ENCODE assay signal across 25 mouse cellular contexts in the genomic region with DNA sequence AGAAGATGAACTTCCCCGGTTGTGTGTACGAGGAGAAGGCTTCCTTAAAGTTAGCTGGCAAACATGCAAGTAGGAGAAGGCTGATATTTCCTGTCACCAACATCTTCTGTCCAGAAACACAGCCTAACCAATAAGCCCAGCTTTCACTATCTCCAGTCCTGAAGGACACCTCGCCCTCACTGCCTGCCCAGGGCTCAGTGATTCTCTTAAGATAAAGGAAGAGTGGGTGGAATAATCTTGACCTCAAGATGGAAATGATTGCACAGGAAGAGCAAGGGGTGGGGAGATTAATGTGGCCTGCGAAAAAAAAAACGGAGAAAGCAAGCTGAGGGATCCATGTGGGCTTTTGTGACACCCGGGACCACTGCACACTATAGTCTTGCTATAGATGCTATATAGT. TPM values are rescaled to one million over a fixed set of nuclear protein-coding genes. Genes with fewer than 3 reads are reported as not detected.
DNase-seq lines count a peak whose midpoint lies in the region; ATAC-seq and TF ChIP-seq lines count a peak whose summit lies in the region.
"Had no signal": no experiment of that assay in that cellular context is flagged by ENCODE, and none has a peak within 500 bp of the region (broad histone marks: within the 10 kb centered on the region; RNA-seq: fewer than 3 reads in every experiment).

No protein-coding gene starts in this region.

- H3K4me2 ChIP-seq in lung, postnatal 0 days (replicated peaks; ENCODE audit: low read depth, low read length), result no peak overlapping the region
- H3K4me2 ChIP-seq in liver, embryonic 13.5 days, result peak overlapping the region; percentile 8; the same call in 1 of the 2 replicates
- no peak overlapping the region for H3K4me2 ChIP-seq in hindbrain, embryonic 14.5 days (replicated peaks)
- no peak overlapping the region for H3K4me2 ChIP-seq in midbrain, embryonic 13.5 days (replicated peaks)
- H3K4me2 ChIP-seq: embryonic facial prominence, embryonic 12.5 days; heart, embryonic 15.5 days; kidney, embryonic 15.5 days; limb, embryonic 13.5 days; midbrain, embryonic 15.5 days had no signal

- H3K4me3 ChIP-seq in lung, postnatal 0 days (ENCODE audit: low read depth, low read length), result no peak overlapping the region
- H3K4me3 ChIP-seq in G1E (ENCODE audit: low read depth, low read length), result peak overlapping the region; percentile 5; the same call in 1 of the 2 replicates
- no peak overlapping the region for H3K4me3 ChIP-seq in liver, embryonic 13.5 days (replicated peaks)
- H3K4me3 ChIP-seq in hindbrain, embryonic 14.5 days (replicated peaks; ENCODE audit: low read length), result no peak overlapping the region
- H3K4me3 ChIP-seq in midbrain, embryonic 13.5 days (replicated peaks), result no peak overlapping the region
- H3K4me3 ChIP-seq: embryonic facial prominence, embryonic 12.5 days; heart, embryonic 10.5 days; heart, embryonic 15.5 days; kidney, embryonic 15.5 days; layer of hippocampus, adult 2 months; left cerebral cortex, adult 2 months; limb, embryonic 13.5 days; midbrain, embryonic 15.5 days had no signal

- no peak for TF ChIP-seq EP300 in lung, postnatal 0 days (IDR thresholded peaks at IDR 0.05)

- H3K4me1 ChIP-seq in lung, postnatal 0 days (ENCODE audit: insufficient read depth, low read depth, low read length), result no peaks in the 10 kb centered on the region; the same call in 1 of the 2 replicates
- peaks cover 80% of the 10 kb centered on the region for H3K4me1 ChIP-seq in G1E (ENCODE audit: insufficient read depth, low read depth, low read length)
- peaks cover 68% of the 10 kb centered on the region for H3K4me1 ChIP-seq in liver, embryonic 13.5 days (replicated peaks)
- H3K4me1 ChIP-seq in hindbrain, embryonic 14.5 days (replicated peaks; ENCODE audit: control insufficient read depth, insufficient read depth, low read length), result no peaks in the 10 kb centered on the region
- H3K4me1 ChIP-seq in midbrain, embryonic 13.5 days (replicated peaks), result no peaks in the 10 kb centered on the region
- H3K4me1 ChIP-seq: embryonic facial prominence, embryonic 12.5 days; midbrain, embryonic 15.5 days had no signal

- H3K27ac ChIP-seq in lung, postnatal 0 days (ENCODE audit: low read length), result peak overlapping the region; percentile 14; the same call in 1 of the 2 replicates
- peak overlapping the region; percentile 87 for H3K27ac ChIP-seq in liver, embryonic 13.5 days
- H3K27ac ChIP-seq in hindbrain, embryonic 14.5 days, result no peak overlapping the region
- no peak overlapping the region for H3K27ac ChIP-seq in midbrain, embryonic 13.5 days
- H3K27ac ChIP-seq: embryonic facial prominence, embryonic 12.5 days; heart, embryonic 10.5 days; heart, embryonic 15.5 days; kidney, embryonic 15.5 days; layer of hippocampus, adult 2 months; left cerebral cortex, adult 2 months; limb, embryonic 13.5 days; midbrain, embryonic 15.5 days had no signal

- H3K36me3 ChIP-seq in lung, postnatal 0 days (ENCODE audit: insufficient read depth, low read length), result no peaks in the 10 kb centered on the region
- H3K36me3 ChIP-seq in G1E (replicated peaks), result peaks cover 80% of the 10 kb centered on the region
- H3K36me3 ChIP-seq in liver, embryonic 13.5 days, result peaks cover 9% of the 10 kb centered on the region
- H3K36me3 ChIP-seq in hindbrain, embryonic 14.5 days (replicated peaks; ENCODE audit: control insufficient read depth, insufficient read depth), result no peaks in the 10 kb centered on the region
- no peaks in the 10 kb centered on the region for H3K36me3 ChIP-seq in midbrain, embryonic 13.5 days
- H3K36me3 ChIP-seq: embryonic facial prominence, embryonic 12.5 days; heart, embryonic 10.5 days; heart, embryonic 15.5 days; kidney, embryonic 15.5 days; limb, embryonic 13.5 days; midbrain, embryonic 15.5 days had no signal

- TF ChIP-seq CTCF in lung, postnatal 0 days (IDR thresholded peaks at IDR 0.05), result no peak
- no peak for TF ChIP-seq CTCF in G1E (IDR thresholded peaks at IDR 0.05; ENCODE audit: low read depth, low read length)

- ATAC-seq in lung, postnatal 0 days, result peak; percentile 37; the same call in 1 of the 2 replicates
- ATAC-seq in G1E (ENCODE audit: extremely low read depth, insufficient number of reproducible peaks, low FRiP score, poor library complexity, severe bottlenecking), result peak; percentile 66
- ATAC-seq in liver, embryonic 13.5 days (ENCODE audit: low read depth), result no peak
- ATAC-seq in megakaryocyte progenitor cell, adult 5-6 weeks (replicated peaks; ENCODE audit: poor library complexity), result peak; percentile 11; the same call in 1 of the 2 replicates
- no peak for ATAC-seq in hindbrain, embryonic 14.5 days (ENCODE audit: low FRiP score)
- ATAC-seq in midbrain, embryonic 13.5 days, result no peak
- ATAC-seq: CD4-positive, CD25-positive, alpha-beta regulatory T cell, adult 4 months; forebrain, embryonic 14.5 days; intestine, embryonic 16.5 days; midbrain, embryonic 15.5 days had no signal

- H3K9me3 ChIP-seq in lung, postnatal 0 days (ENCODE audit: low read length), result no peaks in the 10 kb centered on the region
- H3K9me3 ChIP-seq in G1E (replicated peaks), result no peaks in the 10 kb centered on the region
- H3K9me3 ChIP-seq in liver, embryonic 13.5 days (replicated peaks), result no peaks in the 10 kb centered on the region
- no peaks in the 10 kb centered on the region for H3K9me3 ChIP-seq in hindbrain, embryonic 14.5 days (ENCODE audit: control insufficient read depth, low read length)
- no peaks in the 10 kb centered on the region for H3K9me3 ChIP-seq in midbrain, embryonic 13.5 days
- H3K9me3 ChIP-seq: embryonic facial prominence, embryonic 12.5 days; heart, embryonic 10.5 days; heart, embryonic 15.5 days; kidney, embryonic 15.5 days; limb, embryonic 13.5 days; midbrain, embryonic 15.5 days had no signal

- 57% methylated on average over 6 of the region's 6 CpGs for WGBS in lung, postnatal 0 days
- 17% methylated on average over 6 of the region's 6 CpGs for WGBS in liver, embryonic 13.5 days (ENCODE audit: insufficient replicate concordance)
- 90% methylated on average over 6 of the region's 6 CpGs for WGBS in hindbrain, embryonic 14.5 days
- WGBS in midbrain, embryonic 13.5 days, result 80% methylated on average over 6 of the region's 6 CpGs

- no peaks in the 10 kb centered on the region for H3K27me3 ChIP-seq in lung, postnatal 0 days (replicated peaks; ENCODE audit: insufficient read depth, low read length)
- H3K27me3 ChIP-seq in G1E (ENCODE audit: insufficient read depth, low read length), result no peaks in the 10 kb centered on the region
- no peaks in the 10 kb centered on the region for H3K27me3 ChIP-seq in liver, embryonic 13.5 days
- H3K27me3 ChIP-seq in hindbrain, embryonic 14.5 days (ENCODE audit: control insufficient read depth, insufficient read depth, low read length), result no peaks in the 10 kb centered on the region
- no peaks in the 10 kb centered on the region for H3K27me3 ChIP-seq in midbrain, embryonic 13.5 days
- H3K27me3 ChIP-seq: embryonic facial prominence, embryonic 12.5 days; heart, embryonic 15.5 days; kidney, embryonic 15.5 days; limb, embryonic 13.5 days; midbrain, embryonic 15.5 days had no signal

- no peak overlapping the region for H3K9ac ChIP-seq in lung, postnatal 0 days (replicated peaks; ENCODE audit: low read depth)
- peak overlapping the region; percentile 15; the same call in 1 of the 2 replicates for H3K9ac ChIP-seq in liver, embryonic 13.5 days
- H3K9ac ChIP-seq in hindbrain, embryonic 14.5 days, result no peak overlapping the region
- H3K9ac ChIP-seq in midbrain, embryonic 13.5 days (replicated peaks), result no peak overlapping the region
- H3K9ac ChIP-seq: embryonic facial prominence, embryonic 12.5 days; heart, embryonic 15.5 days; kidney, embryonic 15.5 days; limb, embryonic 13.5 days; midbrain, embryonic 15.5 days had no signal

- no peak for DNase-seq in lung, postnatal 0 days (ENCODE audit: low spot score)
- no peak for DNase-seq in lung, postnatal 4 days
- DNase-seq in G1E (ENCODE audit: low spot score), result no peak
- DNase-seq in liver, embryonic 13.5 days, result no peak
- no peak for DNase-seq in hindbrain, embryonic 14.5 days (ENCODE audit: low spot score)
- no peak for DNase-seq in right cerebral cortex, postnatal 4 days
- DNase-seq: cerebellum, adult 11 months; cerebellum, adult 9-10 months; cerebellum, postnatal 36 days; embryo, embryonic 11 days; lung, adult 18-20 months; lung, postnatal 10 days had no signal

RNA-seq across cellular contexts. Expression of a gene that starts 25.6 kb away (rescaled TPM):
- 13.5 and 13.6 TPM in 2 replicates for polyA plus RNA-seq in lung, postnatal 0 days (2015; fragmentation: Nextera tagmentation; extraction: Ambion mirVana)
- total RNA-seq in G1E (2014; fragmentation: Nextera tagmentation) (186 and 188 TPM in 2 replicates), G1E (2017) (214 and 238 TPM in 2 replicates)
- polyA plus RNA-seq in G1E (2012), result 113 and 122 TPM in 2 replicates
- 11.0 and 13.9 TPM in 2 replicates for polyA plus RNA-seq in liver, embryonic 13.5 days (2015; fragmentation: Nextera tagmentation; extraction: Ambion mirVana)
- 57.6 and 66.3 TPM in 2 replicates for total RNA-seq in megakaryocyte progenitor cell, adult 5-6 weeks (2015)
- total RNA-seq in megakaryocyte progenitor cell, adult 5-6 weeks (2017), result 67.8 and 85.6 TPM in 2 replicates
- 3.4 and 4.6 TPM in 2 replicates for polyA plus RNA-seq in hindbrain, embryonic 14.5 days (2014; fragmentation: Nextera tagmentation; extraction: Ambion mirVana)
- polyA plus RNA-seq in midbrain, embryonic 13.5 days (2015; fragmentation: Nextera tagmentation; extraction: Ambion mirVana), result 1.9 and 2.5 TPM in 2 replicates

Comparison
In these comparisons a context has a peak if more than half of its experiments do, and no peak if none do; other contexts are left out.
1. ATAC-seq: peak in lung, postnatal 0 days (single experiment), G1E (single experiment) and megakaryocyte progenitor cell, adult 5-6 weeks (single experiment); none in liver, embryonic 13.5 days (single experiment), hindbrain, embryonic 14.5 days (single experiment) and midbrain, embryonic 13.5 days (single experiment).
2. H3K27ac ChIP-seq: peak in lung, postnatal 0 days (single experiment) and liver, embryonic 13.5 days (single experiment); none in hindbrain, embryonic 14.5 days (single experiment) and midbrain, embryonic 13.5 days (single experiment).